Mouse (Mus musculus) CH12.LX (cell line): ENCODE data around the gene Gna14. TPM values are rescaled to one million over a fixed set of nuclear protein-coding genes. Genes with fewer than 3 reads are reported as not detected.

ENCODE experiments used
- DNase-seq: peaks from one replicate; pipeline ENCODE4 v3.0.0-alpha.2; 2013; ENCODE audit errors: extremely low read depth
- H3K27ac ChIP-seq: 2 replicates; pipeline ENCODE4 v1.5.1; 2012; ENCODE audit warnings: low read depth, mild to moderate bottlenecking, control low read depth, moderate library complexity; ENCODE audit not compliant: insufficient read depth
- H3K27me3 ChIP-seq: replicated peaks from 2 replicates; pipeline ENCODE3; 2012; ENCODE audit warnings: inconsistent platforms
- H3K36me3 ChIP-seq, 2 experiments: replicated peaks in 1 of 2; 2 replicates each; pipeline versions ENCODE3 to v1.6.1; 2012; ENCODE audit warnings: inconsistent platforms in 1 of 2, low read length in 1 of 2, mild to moderate bottlenecking in 1 of 2, mixed read lengths in 1 of 2, moderate library complexity in 1 of 2; ENCODE audit not compliant: control insufficient read depth in 1 of 2, insufficient read depth in 1 of 2
- H3K4me1 ChIP-seq, 2 experiments: 2 replicates each; pipeline ENCODE4 v1.6.1; 2012; ENCODE audit warnings: inconsistent platforms in 1 of 2, moderate library complexity in 1 of 2; ENCODE audit not compliant: insufficient read depth in 2 of 2, control insufficient read depth in 1 of 2
- H3K4me2 ChIP-seq: 2 replicates; pipeline ENCODE4 v1.6.1; 2012; ENCODE audit warnings: low read depth, mild to moderate bottlenecking, control low read depth; ENCODE audit not compliant: poor library complexity, insufficient read depth, severe bottlenecking
- H3K4me3 ChIP-seq, 3 experiments: fragments of 150-350 bp in 1 of 3; sonication (generic) in 1 of 3; replicated peaks in 1 of 3; 2 replicates each; pipeline versions ENCODE3 to v1.5.1; 2011 to 2012; ENCODE audit warnings: low read depth in 2 of 3, low read length in 2 of 3, mild to moderate bottlenecking in 2 of 3, moderate library complexity in 2 of 3, control low read depth in 1 of 3, improper control_type of control experiment in 1 of 3, inconsistent platforms in 1 of 3, mixed read lengths in 1 of 3; ENCODE audit not compliant: poor library complexity in 1 of 3
- H3K79me2 ChIP-seq: replicated peaks from 2 replicates; pipeline ENCODE4 v1.6.1; 2012; ENCODE audit warnings: mild to moderate bottlenecking, moderate library complexity; ENCODE audit not compliant: control insufficient read depth, poor library complexity, insufficient read depth, severe bottlenecking; ENCODE audit errors: extremely low read depth
- H3K9ac ChIP-seq: 2 replicates; pipeline ENCODE4 v1.6.1; 2012; ENCODE audit warnings: low read depth, mild to moderate bottlenecking, control low read depth, moderate library complexity; ENCODE audit not compliant: insufficient read depth
- H3K9me3 ChIP-seq: replicated peaks from 2 replicates; pipeline ENCODE3; 2012; ENCODE audit warnings: low read length, inconsistent platforms, mixed read lengths
- CHD2 ChIP-seq: IDR thresholded peaks from 2 replicates; pipeline ENCODE4 v1.6.1; 2011; ENCODE audit warnings: low read length, improper control_type of control experiment
- CTCF ChIP-seq, 2 experiments: IDR thresholded peaks in 1 of 2; conservative IDR thresholded peaks in 1 of 2; 2 replicates each; pipeline ENCODE4 v1.5.1; 2011 to 2012; ENCODE audit warnings: low read depth in 2 of 2, low read length in 2 of 2, improper control_type of control experiment in 1 of 2, inconsistent platforms in 1 of 2, mild to moderate bottlenecking in 1 of 2, moderate library complexity in 1 of 2
- ELF1 ChIP-seq: IDR thresholded peaks from 2 replicates; pipeline ENCODE4 v1.6.1; 2014; ENCODE audit warnings: low read depth, mild to moderate bottlenecking, inconsistent platforms, low read length, improper control_type of control experiment
- EP300 ChIP-seq: IDR thresholded peaks from 2 replicates; pipeline ENCODE4 v1.6.1; 2011; ENCODE audit warnings: low read length, improper control_type of control experiment
- HCFC1 ChIP-seq: IDR thresholded peaks from 2 replicates; pipeline ENCODE4 v1.6.1; 2012; ENCODE audit warnings: low read depth, mild to moderate bottlenecking, inconsistent platforms, low read length, improper control_type of control experiment
- JUN ChIP-seq: IDR thresholded peaks from 2 replicates; pipeline ENCODE4 v1.6.1; 2011; ENCODE audit warnings: low read depth, mild to moderate bottlenecking, low read length, improper control_type of control experiment, moderate library complexity; ENCODE audit not compliant: insufficient read depth
- KAT2A ChIP-seq: IDR thresholded peaks from 2 replicates; pipeline ENCODE4 v1.6.1; 2012; ENCODE audit warnings: low read length, improper control_type of control experiment, inconsistent platforms; ENCODE audit not compliant: insufficient replicate concordance
- MAX ChIP-seq: IDR thresholded peaks from 2 replicates; pipeline ENCODE4 v1.6.1; 2011; ENCODE audit warnings: low read length, improper control_type of control experiment
- MEF2A ChIP-seq: IDR thresholded peaks from 2 replicates; pipeline ENCODE4 v1.6.1; 2014; ENCODE audit warnings: low read depth, mild to moderate bottlenecking, inconsistent platforms, low read length, improper control_type of control experiment, borderline replicate concordance
- NELFE ChIP-seq: IDR thresholded peaks from 2 replicates; pipeline ENCODE4 v1.6.1; 2011; ENCODE audit warnings: low read depth, low read length, improper control_type of control experiment
- PAX5 ChIP-seq: IDR thresholded peaks from 2 replicates; pipeline ENCODE4 v1.6.1; 2012; ENCODE audit warnings: low read length, inconsistent platforms, mixed read lengths
- POLR2A ChIP-seq: IDR thresholded peaks from 2 replicates; pipeline ENCODE4 v1.6.1; 2011; ENCODE audit warnings: low read depth, mild to moderate bottlenecking, improper control_type of control experiment, low read length
- POLR2AphosphoS2 ChIP-seq: IDR thresholded peaks from 2 replicates; pipeline ENCODE4 v1.6.1; 2011; ENCODE audit warnings: low read depth, low read length, improper control_type of control experiment
- RCOR1 ChIP-seq: conservative IDR thresholded peaks from 2 replicates; pipeline ENCODE4 v1.6.1; 2012; ENCODE audit warnings: low read depth, mild to moderate bottlenecking, inconsistent platforms, low read length, improper control_type of control experiment
- SIN3A ChIP-seq: IDR thresholded peaks from 2 replicates; pipeline ENCODE4 v1.6.1; 2012; ENCODE audit warnings: low read length, improper control_type of control experiment, inconsistent platforms
- SMC3 ChIP-seq: IDR thresholded peaks from 2 replicates; pipeline ENCODE4 v1.6.1; 2011; ENCODE audit warnings: low read depth, low read length, improper control_type of control experiment
- USF1 ChIP-seq: IDR thresholded peaks from 2 replicates; pipeline ENCODE4 v1.6.1; 2014; ENCODE audit warnings: low read depth, mild to moderate bottlenecking, inconsistent platforms, low read length, improper control_type of control experiment
- ZC3H11A ChIP-seq: IDR thresholded peaks from 2 replicates; pipeline ENCODE4 v1.6.1; 2012; ENCODE audit warnings: low read depth, mild to moderate bottlenecking, inconsistent platforms, low read length, improper control_type of control experiment
- ZKSCAN1 ChIP-seq: IDR thresholded peaks from 2 replicates; pipeline ENCODE4 v1.6.1; 2012; ENCODE audit warnings: low read depth, inconsistent platforms, low read length, improper control_type of control experiment, borderline replicate concordance
- ZMIZ1 ChIP-seq: IDR thresholded peaks from 2 replicates; pipeline ENCODE4 v1.6.1; 2012; ENCODE audit warnings: low read depth, mild to moderate bottlenecking, inconsistent platforms, low read length, improper control_type of control experiment
- dilution Hi-C: fragments of 300-500 bp; cut with MboI; formaldehyde crosslinking; loops from 2 replicates; pipeline ENCODE4 v1.14.3; 2020; ENCODE audit warnings: low sequenced_read_pairs; ENCODE audit not compliant: extremely low pct_unique_long_range_greater_than_20kb, extremely low pct_ligation_motif_present
- in situ Hi-C: fragments of 300-500 bp; cut with MboI; formaldehyde crosslinking; loops from 3 replicates; pipeline ENCODE4 v1.14.3; 2019; ENCODE audit warnings: low sequenced_read_pairs, low pct_ligation_motif_present, low pct_unique_long_range_greater_than_20kb, mixed read lengths
- polyA plus RNA-seq: library from polyadenylated mRNA; unstranded; fragments of >175 nt; gene quantifications from 2 replicates; pipeline ENCODE4 v1.2.1, GENCODE M21; 2012; ENCODE audit warnings: low read depth; ENCODE audit not compliant: insufficient read length
- total RNA-seq, 2 experiments: library from RNA; depleted of rRNA; stranded (reverse); fragments of 300-350 nt in 1 of 2; fragments of >200 nt in 1 of 2; gene quantifications; 2 replicates each; pipeline ENCODE4 v1.2.3; 2012 to 2014

Gna14 gene
- total and polyA plus RNA-seq, 3 experiments: 0.08 TPM; not detected in 2

GRCm38 (mm10) chr19:16477314-16477946 is 41.9 kb downstream of the Gna14 start:
- Histone ChIP-seq H3K27me3 (no peaks in the 10 kb centered on the region), H3K9me3 (peaks cover 3% of the 10 kb centered on the region), H3K4me3 (no peak overlapping the region), H3K27ac (no peak overlapping the region), H3K9ac (no peak overlapping the region), H3K79me2 (no peaks in the 10 kb centered on the region), H3K36me3 (no peaks in the 10 kb centered on the region), H3K4me2 (no peak overlapping the region), H3K4me1 (peaks cover 0 to 5% of the 10 kb centered on the region in 2 experiments; a peak in 2 of 4 replicates)
- in situ Hi-C loops (no loop called here), dilution Hi-C loops (no loop called here)
- no peak for TF ChIP-seq NELFE
- no peak for TF ChIP-seq SIN3A
- TF ChIP-seq USF1: no peak
- no peak for DNase-seq

GRCm38 (mm10) chr19:16478186-16478607 is 42.6 kb downstream of the Gna14 start:
- in situ Hi-C loops (no loop called here), dilution Hi-C loops (no loop called here)
- TF ChIP-seq POLR2A: no peak
- TF ChIP-seq JUN: no peak
- TF ChIP-seq CHD2: no peak
- TF ChIP-seq CTCF (conservative IDR thresholded peaks at IDR 0.05 in 1 of 2, IDR thresholded peaks at IDR 0.05 in 1 of 2; ENCODE audit: low read depth in 2 of 2, low read length in 2 of 2): no peak
- no peak for TF ChIP-seq KAT2A
- TF ChIP-seq ZKSCAN1: no peak
- no peak for TF ChIP-seq ZC3H11A
- Histone ChIP-seq H3K36me3 (no peaks in the 10 kb centered on the region), H3K4me2 (no peak overlapping the region), H3K27me3 (no peaks in the 10 kb centered on the region), H3K27ac (no peak overlapping the region), H3K9me3 (peaks cover 3% of the 10 kb centered on the region), H3K4me3 (no peak overlapping the region), H3K9ac (no peak overlapping the region), H3K4me1 (peaks cover 0 to 5% of the 10 kb centered on the region in 2 experiments; a peak in 2 of 4 replicates), H3K79me2 (no peaks in the 10 kb centered on the region)
- DNase-seq: no peak

DNA sequence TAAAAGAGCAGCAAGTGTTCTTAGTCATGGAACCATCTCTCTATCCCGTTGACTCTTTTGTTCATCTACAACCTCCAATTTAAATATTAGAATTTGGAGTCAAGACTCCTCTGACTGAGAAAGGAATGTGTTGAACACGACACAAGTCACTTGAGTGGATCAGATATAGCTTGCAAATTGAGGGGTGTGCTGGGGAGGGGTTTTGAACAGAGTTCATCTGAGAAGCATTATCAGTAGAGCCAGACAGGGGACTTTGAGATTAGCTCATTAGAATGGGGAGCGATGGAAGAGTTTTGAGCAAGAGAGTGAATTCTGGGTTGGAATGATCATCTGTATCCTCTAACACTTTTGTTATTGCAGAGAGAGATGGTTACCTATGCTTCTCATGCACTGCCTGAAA is 46.5 kb downstream of the Gna14 start:
- no peak overlapping the region for H3K4me3 ChIP-seq
- H3K36me3 ChIP-seq: no peaks in the 10 kb centered on the region
- H3K9me3 ChIP-seq: no peaks in the 10 kb centered on the region
- dilution Hi-C loops: no loop called here
- H3K79me2 ChIP-seq: no peaks in the 10 kb centered on the region
- no peak for DNase-seq
- peaks cover 0 to 5% of the 10 kb centered on the region in 2 experiments; a peak in 1 of 4 replicates for H3K4me1 ChIP-seq
- in situ Hi-C loops: no loop called here
- no peak overlapping the region for H3K27ac ChIP-seq
- H3K27me3 ChIP-seq: no peaks in the 10 kb centered on the region
- H3K9ac ChIP-seq: no peak overlapping the region
- H3K4me2 ChIP-seq: no peak overlapping the region
- TF ChIP-seq ZMIZ1 (no peak), HCFC1 (no peak), RCOR1 (no peak), MEF2A (no peak), POLR2AphosphoS2 (no peak), PAX5 (no peak), EP300 (no peak), ELF1 (no peak), POLR2A (no peak), MAX (no peak), SMC3 (no peak)
